Mouse (Mus musculus) adrenal gland, postnatal 14 days (tissue): ENCODE data around the gene Spryd3. TPM values are rescaled to one million over a fixed set of nuclear protein-coding genes. Genes with fewer than 3 reads are reported as not detected.

Source experiments
- DNase-seq: peaks from one replicate; pipeline ENCODE4 v3.0.0; 2021; ENCODE audit warnings: mixed read lengths
- total RNA-seq: library from RNA; stranded (reverse); gene quantifications from 2 replicates; pipeline ENCODE4 v1.2.3, GENCODE M21; 2021

Gene Spryd3
- total RNA-seq, 1 experiment from 2014 or later, result 23.3 TPM

DNA sequence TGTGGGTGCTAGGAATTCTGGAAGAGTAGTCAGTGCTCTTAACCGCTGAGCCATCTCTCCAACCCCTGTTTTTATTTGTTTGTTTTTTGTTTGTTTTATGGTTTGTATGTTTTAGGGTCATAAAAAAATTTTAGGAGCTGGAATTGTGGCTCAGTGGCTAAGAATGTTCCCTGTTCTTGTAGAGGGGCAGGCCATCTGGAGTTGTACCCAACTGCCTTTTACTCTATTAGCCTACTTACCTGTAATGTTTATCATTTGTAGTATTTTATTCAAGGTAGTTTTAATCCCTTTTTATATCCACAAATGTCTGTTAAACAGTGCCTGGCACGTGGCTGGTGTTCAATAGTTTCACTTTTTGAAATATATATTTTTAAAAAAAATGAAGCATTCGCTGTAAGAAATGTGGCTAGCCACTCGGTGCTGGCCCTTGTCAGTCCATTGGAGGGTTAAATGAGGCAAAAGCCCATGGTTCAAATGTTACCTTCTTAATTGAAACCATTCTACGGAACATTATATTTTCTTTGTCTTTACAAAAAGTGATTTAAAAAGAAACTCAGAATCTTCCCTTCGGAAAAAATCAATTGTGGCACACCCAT, 63.0 kb downstream of the Spryd3 start:
- DNase-seq, result no peak

DNA sequence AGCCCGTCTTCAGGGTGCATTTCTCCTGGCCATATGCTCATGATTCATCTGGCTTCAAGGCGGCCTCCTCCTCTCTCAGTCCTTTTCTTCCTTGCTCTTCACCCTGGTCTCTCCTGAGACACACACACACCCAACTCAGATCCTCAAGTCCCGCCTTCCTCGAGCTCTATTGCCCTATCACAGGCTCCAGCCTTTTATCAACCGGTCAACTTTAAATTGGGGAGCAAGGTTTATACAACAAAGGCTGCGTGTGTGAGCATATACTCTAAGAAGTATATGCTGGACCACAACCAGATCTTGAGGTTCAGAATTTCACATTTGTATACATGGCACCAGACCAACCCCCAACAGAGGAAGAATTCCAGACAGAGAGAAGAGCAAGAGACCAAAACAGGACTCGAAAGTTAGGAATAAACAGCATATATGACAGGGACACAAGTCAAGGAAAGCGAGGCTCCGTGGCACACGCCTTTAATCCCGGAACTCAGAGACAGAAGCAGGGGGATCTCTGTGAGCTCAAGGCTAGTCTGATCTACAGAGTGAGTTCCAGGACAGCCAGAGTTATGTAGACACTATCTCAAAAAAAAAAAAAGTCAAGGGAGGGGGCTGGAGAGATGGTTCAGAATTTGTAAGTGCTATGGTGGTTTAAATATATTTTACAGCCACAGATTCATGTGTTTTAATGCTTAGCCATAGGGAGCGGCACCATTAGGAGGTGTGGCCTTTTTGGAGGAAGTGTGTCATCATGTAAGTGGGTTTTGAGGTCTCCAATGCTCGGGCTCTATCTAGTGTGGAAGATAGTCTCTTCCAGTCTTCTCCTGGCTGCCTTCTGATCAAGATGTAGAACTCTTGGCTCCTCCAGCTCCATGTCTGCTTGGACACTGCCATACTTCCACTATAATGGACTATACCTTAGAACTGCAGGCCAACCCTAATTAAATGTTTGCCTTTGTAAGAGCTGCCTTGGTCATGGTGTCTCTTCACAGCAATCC, 65.3 kb downstream of the Spryd3 start:
- DNase-seq, result no peak

Other genes with a start within 250 kb of the Spryd3 start
- not detected in 2 replicates for gene Krt76, start 243.3 kb downstream of the Spryd3 start, total RNA-seq
- 0.15 TPM in 1 of 2 replicates, not detected in the other for gene Krt4, start 211.5 kb downstream of the Spryd3 start, total RNA-seq
- gene Krt79, start 195.9 kb downstream of the Spryd3 start, total RNA-seq, result 3.7 and 3.9 TPM in 2 replicates
- not detected in 2 replicates for gene Krt78, start 181.9 kb downstream of the Spryd3 start, total RNA-seq
- 1.5 and 14.6 TPM in 2 replicates for gene Krt8, start 131.8 kb downstream of the Spryd3 start, total RNA-seq
- 2.4 and 11.6 TPM in 2 replicates for gene Krt18, start 108.1 kb downstream of the Spryd3 start, total RNA-seq
- 224 and 250 TPM in 2 replicates for gene Eif4b, start 62.5 kb downstream of the Spryd3 start, total RNA-seq
- 83.0 and 121 TPM in 2 replicates for gene Tns2, start 35.8 kb downstream of the Spryd3 start, total RNA-seq
- gene Igfbp6, start 8.1 kb upstream of the Spryd3 start, total RNA-seq, result 45.7 and 48.0 TPM in 2 replicates
- 0.26 and 4.7 TPM in 2 replicates for gene Soat2, start 14.3 kb upstream of the Spryd3 start, total RNA-seq
- 58.4 and 83.0 TPM in 2 replicates for gene Zfp740, start 67.0 kb upstream of the Spryd3 start, total RNA-seq
- gene Csad, start 68.5 kb upstream of the Spryd3 start, total RNA-seq, result 115 and 120 TPM in 2 replicates
- 3.0 and 18.4 TPM in 2 replicates for gene Itgb7, start 95.7 kb upstream of the Spryd3 start, total RNA-seq
- gene Rarg, start 121.3 kb upstream of the Spryd3 start, total RNA-seq, result 25.5 and 27.8 TPM in 2 replicates
- not detected in 2 replicates for gene Gm9918, start 134.3 kb upstream of the Spryd3 start, total RNA-seq
- gene Mfsd5, start 143.2 kb upstream of the Spryd3 start, total RNA-seq, result 29.9 and 34.3 TPM in 2 replicates
- gene Espl1, start 160.0 kb upstream of the Spryd3 start, total RNA-seq, result 6.6 and 10.7 TPM in 2 replicates
- 330 and 361 TPM in 2 replicates for gene Pfdn5, start 189.9 kb upstream of the Spryd3 start, total RNA-seq
- 52.7 and 59.2 TPM in 2 replicates for gene Myg1, start 195.5 kb upstream of the Spryd3 start, total RNA-seq
- 22.5 and 23.2 TPM in 2 replicates for gene Aaas, start 214.5 kb upstream of the Spryd3 start, total RNA-seq
- gene Sp7, start 230.9 kb upstream of the Spryd3 start, total RNA-seq, result not detected in 2 replicates